Mouse (Mus musculus) thymus, postnatal 4 days (tissue): Measurements from ENCODE around the gene Pofut2.

Source experiments
- DNase-seq: peaks from one replicate; pipeline ENCODE4 v3.0.0; 2021

Pofut2 gene

DNA sequence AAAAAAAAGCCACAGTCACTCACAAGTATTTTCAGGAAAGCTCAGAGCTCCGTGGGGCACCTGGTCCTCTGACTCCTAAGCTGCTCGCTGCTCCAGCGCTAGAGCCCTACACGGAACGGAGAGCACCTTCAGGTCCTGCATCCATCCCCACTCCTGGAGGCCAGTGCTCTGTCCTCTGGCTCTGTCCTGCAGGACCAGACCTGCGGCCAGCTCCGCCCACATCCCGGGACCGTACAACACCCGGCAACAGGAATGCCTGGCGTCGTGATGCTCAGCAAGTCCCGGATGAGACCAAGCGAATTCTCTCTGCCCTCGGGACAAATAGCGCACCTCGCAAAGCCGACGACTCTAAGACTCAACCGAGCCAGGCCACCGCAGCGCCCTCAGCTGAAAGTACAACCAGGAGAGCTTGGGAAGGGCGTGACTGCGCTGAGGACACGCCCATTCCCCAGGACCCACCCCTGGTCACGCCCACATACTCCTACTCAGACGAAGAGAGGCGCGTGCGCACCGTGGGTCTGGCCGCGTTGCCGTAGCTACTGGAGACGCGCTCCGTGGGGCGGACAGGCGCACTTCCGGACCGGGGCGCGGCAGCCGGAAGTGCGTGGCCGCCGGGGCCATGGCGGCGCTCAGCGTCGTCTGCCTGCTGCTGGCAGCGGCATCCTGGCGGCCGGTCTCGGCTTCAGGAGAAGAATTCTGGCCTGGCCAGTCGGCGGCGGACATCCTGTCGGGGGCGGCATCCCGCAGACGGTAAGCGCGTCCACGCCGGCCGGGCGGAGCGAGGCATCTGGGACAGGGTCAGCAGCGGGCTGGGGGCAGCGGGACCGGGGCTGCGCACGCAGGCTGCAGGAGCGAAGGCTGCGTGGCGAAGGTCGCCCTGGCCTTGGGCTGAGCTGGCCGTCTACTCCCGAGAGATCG, at the start of gene Pofut2:
Gene Pofut2, plus strand, starts transcription at position 515 of the 918 bp plus-strand sequence.
- peak; percentile 98 for DNase-seq

DNA sequence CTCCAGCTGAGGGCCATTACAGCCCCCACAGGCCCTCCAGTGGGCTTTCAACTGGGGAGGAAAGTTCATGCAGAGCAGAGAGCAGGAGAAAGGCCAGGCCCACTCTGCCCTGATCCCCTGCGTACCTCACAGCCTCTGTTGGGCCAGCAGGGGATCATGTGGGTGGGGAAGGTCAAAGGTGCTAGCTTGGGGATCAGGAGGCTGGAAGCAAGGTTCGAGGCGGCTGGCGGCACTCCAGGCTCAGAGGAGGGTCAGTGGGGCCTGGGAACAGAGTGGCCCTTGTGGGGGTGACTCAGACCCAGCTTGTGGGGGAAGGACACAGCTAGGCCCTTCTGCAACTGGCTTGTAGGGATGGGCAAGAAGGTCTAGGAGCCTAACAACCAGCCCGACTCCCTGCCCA, 49.8 kb upstream of the Pofut2 start:
- no peak for DNase-seq

DNA sequence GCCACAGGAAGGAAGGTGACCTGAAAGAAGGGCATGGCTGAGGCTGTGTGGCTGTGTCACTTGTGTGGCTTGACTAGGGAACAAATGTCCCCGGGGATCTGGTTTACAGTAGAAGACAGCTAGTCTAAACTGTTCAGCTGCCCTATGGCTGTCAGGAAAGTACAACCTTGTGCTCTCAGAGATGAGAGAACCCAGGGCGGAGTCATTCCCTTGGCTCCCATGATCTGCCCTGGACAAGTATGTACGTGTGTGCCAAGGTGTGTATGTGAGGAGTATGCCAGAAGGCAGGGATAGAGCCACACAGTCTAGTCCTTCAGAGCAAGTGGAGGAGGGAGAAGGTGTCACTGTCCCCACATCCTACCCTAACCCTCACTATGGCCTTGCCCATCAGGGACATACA, 48.4 kb upstream of the Pofut2 start:
- no peak for DNase-seq

DNA sequence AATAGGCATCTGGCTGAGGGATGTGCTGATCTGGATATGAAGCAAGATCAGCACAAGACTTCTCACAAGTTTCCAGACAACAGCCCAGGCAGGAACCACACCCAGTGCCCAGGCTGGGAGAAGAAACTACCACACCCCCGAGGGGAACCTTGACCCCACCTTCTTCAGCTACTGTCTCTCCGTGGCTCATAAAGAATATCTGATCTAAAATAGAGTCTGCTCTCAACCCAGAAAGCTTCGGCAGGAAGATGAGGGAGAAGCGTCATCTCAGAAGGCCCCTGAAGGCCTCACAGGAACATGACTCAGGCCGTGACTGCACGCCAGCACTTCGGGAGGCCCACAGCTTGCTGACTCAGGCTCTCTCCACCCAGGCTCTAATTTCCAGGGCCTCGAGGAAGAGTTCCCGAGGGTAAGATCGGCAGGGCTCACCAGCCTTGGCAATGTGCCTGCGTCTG, 47.9 kb upstream of the Pofut2 start:
- DNase-seq = no peak

DNA sequence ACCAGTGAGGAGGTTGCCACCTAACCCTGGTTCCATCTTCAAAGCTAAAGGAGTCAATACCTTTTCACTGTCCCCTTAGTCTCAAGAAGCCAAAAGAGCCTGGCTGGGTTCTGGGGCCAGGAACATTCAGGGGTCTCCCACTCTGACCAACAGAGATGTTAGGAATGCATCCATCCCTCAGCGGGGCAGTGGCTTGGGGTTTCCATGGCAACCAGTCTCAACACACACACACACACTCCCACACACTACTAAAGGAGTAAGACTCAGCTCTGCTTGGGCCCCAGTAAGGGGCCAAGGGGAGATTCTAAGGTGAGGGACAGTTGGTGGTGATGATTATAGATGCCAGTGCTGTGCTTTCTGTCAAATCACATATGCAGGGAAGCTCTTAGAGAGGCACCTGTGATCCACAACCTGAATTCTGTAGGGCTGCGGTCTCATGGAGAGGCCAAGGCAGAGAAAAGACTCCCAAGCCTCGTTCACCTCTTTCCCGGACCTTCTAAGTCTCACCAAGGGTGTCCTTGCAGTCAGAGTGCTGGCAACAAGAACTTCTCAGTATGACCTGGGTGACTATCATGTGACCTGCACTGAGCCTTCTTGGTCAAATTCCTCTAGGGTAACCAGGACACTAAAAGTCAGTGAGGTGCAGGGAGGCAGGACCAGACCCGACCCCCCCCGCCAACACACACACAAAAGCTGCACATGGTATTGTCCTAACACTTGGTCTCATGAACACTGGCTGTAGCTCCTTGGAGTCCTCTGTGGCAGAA, 46.5 kb upstream of the Pofut2 start:
- no peak for DNase-seq

DNA sequence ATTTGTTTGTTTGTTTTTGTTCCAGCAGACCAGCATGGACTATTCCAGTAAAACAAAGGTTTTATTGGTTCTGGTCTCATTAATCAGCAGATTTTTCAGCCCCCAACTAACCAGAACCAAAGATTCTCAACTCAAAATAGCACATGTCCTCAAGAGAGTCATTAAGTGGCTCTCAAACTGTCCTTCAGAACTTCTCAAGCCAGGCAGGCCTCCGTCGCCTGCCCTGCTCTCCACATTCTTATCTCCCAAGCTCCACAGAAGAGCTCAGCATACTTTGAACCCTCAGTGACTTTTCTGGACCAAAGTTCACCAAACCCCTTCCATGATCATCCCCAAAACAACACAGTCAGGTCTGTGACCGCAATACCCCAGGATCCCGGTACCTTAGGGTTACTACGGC, 45.5 kb upstream of the Pofut2 start:
- DNase-seq = no peak

DNA sequence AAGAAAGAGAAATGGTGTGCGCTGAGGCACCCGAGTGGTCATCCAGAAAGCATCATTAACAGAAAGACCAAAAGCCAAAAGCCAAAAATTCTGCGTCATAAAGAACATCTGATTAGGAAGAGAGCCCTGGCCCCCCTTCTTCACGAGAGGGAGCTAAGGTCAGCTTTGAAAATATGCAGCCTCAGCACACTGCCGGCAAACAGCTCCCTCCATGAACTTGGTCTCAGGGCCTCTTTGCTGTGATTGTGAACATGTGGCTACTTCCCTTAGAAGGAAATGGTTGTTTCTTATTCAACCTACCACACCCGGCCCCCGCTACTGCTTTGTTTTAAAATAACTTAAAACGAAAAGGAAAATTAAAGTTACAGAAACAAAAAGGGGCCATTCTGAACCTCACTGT, 44.4 kb upstream of the Pofut2 start:
- DNase-seq = no peak

DNA sequence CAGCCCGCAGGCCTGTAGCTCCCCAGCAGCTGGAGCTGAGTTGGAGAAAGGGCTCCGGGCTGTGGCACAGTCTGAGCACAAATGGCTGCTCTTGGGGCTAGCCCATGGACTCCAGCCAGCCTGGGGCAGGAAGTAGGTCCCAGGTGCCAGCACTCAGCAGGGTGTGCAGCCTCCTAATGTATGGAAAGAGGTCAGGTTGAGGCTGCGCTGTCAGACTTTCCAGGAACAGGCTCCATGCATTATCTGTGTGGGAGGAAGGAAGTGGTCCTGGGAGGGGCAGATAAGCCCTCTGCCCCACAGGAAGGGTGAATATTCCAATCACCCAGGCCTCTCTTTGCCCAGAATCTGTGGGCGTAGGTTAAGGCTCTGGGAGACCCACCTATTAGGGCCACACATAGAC, 43.4 kb upstream of the Pofut2 start:
- DNase-seq = no peak

DNA sequence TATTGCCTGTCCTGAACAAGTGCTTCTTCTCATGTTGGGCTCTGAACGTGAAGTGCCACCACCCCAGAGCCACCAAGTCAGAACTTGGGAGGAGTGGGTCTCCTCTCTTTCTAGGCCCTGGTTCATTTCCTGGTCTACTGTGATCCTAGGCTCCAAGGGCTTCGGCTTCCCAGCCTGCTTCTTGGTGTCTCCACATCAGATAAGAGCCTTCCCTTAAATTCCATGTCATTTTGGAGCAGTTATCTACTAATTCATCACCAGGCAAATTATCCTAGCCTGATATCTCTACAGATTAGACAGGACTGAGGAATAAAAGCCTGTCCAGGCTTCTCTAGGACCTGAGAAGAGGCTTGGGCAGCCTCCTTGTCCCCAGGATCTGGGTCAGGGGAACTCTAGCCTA, 42.7 kb upstream of the Pofut2 start:
- no peak for DNase-seq

DNA sequence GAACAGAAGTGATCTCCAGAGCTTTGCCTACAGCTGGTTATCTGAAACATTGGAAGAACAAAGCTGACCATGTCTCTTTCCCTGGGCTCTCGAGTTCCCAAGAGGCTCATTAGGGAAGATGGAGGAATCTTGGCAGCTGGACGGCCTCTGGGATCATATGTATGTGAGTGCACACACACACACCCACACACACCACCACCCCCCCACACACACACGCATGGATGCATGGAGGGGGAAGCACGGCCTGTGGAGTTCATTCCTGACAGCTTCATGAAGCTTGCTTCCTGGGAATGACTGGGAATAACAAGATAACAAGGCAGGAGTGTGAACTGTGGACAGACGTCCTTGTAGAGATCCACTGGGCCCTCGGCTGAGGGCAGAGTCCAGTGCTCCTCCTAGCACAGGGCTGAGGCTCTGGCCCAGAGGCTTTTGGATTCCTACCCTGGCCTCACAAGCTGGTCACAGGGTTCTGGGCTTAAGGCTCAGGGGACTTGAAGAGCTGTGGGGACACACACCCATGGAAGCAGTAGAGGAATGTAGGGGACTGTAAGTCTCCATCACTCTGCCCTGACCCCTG, 41.8 kb upstream of the Pofut2 start:
- DNase-seq = no peak

DNA sequence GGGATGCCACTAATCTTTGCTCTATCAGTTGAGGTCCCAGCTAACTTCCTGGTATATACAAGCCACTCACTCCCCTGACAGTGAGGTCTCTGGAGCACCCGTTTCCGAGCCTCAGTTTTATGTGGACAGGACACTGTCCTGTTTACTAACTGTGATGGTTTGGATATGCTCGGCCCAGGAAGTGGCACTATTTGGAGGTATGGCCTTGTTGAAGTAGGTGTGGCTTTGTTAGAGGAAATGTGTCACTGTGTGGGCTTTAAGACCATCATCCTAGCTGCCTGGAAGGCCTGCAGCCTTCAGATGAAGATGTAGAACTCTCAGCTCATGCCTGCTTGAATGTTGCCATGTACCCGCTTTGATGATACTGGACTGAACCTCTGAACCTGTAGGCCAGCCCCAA, 41.0 kb upstream of the Pofut2 start:
- no peak for DNase-seq

DNA sequence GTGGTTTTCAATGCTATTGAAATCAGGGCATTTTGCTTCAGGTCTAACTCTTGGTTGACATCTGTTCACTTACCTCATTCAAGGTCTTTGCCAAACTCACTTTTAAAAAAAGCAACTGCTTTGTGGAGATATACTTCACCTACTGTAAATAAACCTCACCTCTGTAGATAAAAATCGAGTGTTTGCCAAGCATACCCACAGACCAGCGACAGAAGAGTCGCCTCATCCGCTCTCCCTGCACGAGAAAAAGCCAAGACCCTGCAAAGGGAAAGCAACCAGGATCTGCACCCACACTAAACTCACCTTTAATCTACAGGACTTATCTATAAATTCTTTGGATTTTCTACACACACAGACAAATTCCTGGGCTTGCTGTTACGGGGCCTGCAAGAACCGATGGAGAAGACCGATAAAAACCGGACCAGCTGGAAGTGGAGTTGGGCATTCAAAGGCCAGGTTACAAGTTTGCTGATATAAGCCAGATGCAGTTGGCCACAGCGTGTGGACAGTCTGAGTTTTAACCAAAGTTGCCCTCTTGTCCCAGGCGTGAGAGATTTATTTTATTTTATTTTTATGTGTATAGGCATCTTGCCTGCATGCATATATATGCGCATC, 39.5 kb upstream of the Pofut2 start:
- no peak for DNase-seq

DNA sequence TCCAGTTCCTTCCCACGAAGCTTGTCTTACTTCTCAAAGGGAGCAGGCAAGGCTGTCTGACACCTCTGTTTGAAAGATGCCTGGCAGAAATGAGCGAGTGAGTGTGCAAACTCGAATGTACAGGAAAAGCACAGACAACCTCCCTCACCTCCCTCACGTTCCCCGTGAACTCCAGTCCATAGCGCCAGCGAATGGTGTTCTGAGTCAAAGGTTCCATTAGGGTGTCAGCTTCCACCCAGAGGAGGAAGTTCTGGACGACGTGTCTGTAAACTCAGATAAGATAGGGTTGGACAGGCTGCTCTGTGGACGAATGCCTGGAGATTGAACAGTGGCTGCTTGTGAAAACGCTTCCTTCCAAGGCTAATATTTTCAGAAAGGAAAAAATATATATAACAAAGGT, 37.9 kb upstream of the Pofut2 start:
- no peak for DNase-seq

DNA sequence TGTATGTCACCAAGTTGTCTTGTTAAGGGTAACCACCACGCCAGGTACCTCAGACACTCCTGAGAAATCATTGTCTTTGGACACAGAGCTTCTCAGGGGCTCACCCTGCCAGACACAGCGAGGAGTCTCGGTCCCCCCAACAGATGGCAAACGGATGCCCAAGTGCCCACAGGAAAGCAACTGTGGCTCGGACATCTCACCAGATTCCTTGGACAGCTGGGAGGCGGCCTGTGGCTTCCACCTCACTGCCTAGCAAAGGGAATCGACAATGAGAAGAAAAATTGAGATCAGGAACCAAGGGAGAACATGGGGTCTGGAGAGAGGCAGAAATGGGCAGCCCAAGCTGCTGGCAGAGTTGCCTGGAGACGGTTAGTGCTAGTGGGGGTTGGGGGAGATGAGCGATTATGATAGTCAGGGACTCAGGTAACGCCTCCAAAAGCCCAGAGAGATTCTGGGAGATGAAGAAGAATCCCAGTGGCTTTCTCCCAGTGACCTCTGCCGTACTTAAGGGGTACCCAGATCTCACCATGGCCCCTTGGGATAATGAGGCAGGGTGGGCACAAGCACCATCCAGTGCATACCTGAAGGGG, 36.0 kb upstream of the Pofut2 start:
- DNase-seq = no peak

DNA sequence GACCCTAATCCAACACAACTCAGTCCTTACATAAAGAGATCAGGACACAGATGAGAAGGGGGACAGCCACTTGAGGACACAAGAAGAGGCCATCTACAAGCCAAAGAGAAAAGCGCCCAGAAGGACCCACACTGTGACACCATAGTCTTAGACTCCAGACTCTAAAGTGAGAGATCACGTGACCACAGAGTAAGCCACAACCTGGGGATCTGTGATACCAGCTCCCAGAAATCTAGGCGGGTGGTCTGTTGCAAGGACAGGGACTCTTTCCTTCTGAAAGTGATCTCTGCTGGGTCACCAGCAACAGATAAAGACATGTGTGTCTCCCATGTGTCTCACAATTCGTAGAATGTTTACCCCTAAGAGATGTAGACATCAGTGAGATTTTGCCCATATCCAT, 34.6 kb upstream of the Pofut2 start:
- no peak for DNase-seq

DNA sequence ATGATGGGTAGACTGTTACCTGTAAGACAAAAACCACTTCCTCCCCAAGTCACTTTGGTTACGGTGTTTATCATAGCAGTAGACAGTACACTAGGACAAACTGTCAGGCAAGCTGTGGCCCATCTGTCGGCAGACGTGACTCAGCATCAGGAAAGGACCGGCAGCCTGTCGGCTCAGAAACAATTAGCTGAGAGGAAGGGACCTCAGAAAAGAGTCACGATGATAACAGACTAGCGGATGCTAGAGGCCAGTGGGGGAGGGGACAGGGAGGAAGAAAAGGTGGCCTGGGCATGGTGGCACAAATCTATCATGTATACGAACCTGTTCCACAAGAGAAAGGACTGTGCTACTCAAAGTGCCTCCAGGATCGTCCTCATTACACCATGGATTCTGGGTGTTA, 33.6 kb upstream of the Pofut2 start:
- DNase-seq = no peak

DNA sequence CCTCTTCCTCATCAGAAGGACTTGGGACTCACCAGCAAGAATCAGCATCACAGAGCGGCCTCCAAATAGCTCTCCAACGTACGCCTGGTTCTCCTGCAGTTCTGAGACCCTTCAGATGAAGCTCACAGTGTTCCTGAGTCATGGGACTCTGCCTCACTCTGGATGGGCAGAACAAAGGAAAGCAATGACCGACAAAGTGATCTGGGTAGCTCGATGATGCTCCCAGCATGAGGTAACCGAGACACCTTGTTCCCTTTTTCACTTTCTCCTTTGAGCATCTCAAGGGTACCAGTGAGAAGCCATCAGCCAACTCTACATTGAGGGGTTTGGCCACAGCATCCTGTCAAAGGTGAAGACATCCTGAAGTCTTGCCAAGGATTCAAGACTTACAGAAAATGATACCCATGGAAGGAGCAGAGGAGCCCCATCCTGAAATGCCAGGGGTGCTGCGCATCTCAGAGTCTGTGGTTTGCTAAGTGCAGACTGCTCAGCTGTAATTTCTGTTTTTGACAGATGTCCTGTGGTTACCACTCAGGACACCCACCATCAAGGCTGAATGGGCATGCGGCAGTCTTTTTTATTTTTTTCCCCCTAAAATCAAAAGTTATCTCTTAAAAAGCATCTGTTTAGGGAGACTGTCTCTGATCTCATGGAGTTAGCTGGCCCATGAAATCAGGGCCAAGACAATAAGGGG, 32.9 kb upstream of the Pofut2 start:
- DNase-seq = no peak

DNA sequence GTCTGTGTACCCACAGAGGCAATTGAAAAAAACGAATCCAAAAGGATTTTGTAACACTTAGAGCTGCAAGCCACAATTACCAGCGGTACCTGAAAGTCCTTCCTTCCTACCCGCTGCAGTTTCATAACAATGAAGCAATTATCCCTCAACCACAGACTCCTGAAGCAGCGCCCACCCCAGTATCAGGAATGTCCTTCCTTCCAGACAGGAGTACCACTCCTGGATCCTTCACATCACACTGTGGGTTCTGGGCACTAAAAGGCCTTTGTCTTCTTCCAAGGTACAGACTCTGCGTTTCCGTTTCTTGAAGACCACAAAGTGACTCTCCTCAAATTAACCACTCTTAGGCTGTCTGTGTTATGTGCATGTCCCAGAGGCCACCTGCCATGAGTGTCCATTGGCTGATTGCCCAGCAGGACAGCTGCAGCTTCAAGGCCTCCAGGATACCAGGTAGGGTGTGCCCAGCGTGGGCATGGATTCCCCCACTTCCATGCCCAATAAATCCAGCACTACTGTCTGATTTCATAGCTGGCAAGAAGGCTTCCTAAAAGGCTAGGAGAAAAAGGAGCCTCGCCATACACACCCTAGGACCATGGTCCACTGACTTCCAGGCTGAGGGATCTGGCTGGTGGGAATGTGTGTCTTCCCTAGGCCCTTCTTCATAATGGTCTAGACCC, 32.2 kb upstream of the Pofut2 start:
- DNase-seq = no peak

DNA sequence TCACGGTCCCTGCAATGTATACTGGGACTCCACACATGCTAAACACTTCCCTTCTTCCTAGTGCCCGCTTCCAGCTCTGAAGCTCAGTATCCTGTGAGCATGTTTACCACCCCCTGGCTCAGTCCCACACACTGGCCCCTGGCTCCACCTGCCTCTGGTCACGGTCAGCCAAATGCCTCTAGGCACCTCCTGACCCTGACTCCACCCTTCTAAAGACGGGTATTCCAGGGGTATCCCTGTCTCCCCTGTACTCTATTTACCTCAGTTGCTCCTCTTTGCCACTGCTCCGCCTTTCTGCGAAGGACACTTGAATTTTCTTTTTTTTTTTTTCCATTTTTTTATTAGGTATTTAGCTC, 31.7 kb upstream of the Pofut2 start:
- no peak for DNase-seq

DNA sequence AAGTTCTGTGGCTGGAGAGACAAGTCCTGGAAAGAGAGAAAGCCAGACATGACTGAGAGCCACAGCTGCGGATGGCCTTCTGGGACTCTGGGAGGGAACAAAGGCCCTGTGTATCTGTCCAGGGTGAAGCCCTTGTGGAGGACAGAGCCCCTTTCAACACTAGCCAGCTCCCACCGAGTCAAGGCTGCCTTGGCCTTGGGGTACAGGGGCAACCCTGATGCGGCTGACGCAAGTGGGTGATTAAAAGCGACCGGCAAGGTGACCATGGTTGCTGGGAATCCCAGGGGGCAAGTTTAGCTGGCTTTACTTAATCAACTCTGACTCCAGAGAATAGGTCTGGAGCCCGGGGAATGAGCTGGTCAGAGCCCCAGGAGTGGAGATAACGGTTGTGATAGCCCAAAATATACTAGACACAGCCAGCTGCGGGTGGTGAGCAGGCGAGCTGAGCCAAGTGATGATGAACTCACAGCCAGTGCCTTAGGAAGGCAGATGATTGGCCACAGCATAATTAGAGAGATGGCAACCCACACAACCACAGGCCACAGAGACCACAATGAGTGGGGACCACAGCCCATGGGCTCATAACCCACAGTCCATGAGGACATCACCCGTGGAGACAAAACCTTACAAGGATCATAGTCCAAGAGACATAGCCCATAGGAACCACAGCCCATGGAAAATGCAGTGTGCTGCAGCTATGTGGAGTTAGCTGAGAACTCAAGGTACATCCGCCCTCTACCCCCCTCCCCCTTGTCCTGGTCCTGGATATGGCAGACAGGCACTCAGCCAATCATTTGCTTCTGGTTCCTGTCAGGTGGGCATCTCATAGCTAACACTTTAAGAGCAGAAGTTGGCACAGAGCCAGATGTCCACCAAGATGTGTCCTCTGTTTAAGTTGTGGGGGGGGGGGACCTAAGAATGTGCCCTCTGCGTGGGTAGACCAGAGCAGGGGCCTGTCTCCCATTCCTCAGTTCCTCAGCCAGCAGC, 29.1 kb upstream of the Pofut2 start:
- DNase-seq = no peak
